Mouse (Mus musculus) ZHBTc4 (cell line): ENCODE results near the gene Ddx43.

ENCODE experiments used
- DNase-seq: peaks from one replicate; pipeline ENCODE4 v3.0.0-alpha.2; 2011; ENCODE audit warnings: low read depth, low spot score

Gene Ddx43

GRCm38 (mm10) chr9:78372827-78373504, 22.6 kb upstream of the Ddx43 start:
- DNase-seq, result no peak

GRCm38 (mm10) chr9:78374397-78374796, 21.2 kb upstream of the Ddx43 start:
- DNase-seq, result peak; percentile 87

- peak; percentile 96 for DNase-seq
Measured at GRCm38 (mm10) chr9:78374885-78375389, 20.6 kb upstream of the Ddx43 start.

- DNase-seq, result peak; percentile 69
Measured at GRCm38 (mm10) chr9:78375486-78375885, 20.1 kb upstream of the Ddx43 start.

- no peak for DNase-seq
Measured at GRCm38 (mm10) chr9:78377546-78377945, 18.0 kb upstream of the Ddx43 start.

GRCm38 (mm10) chr9:78378113-78378785, 17.3 kb upstream of the Ddx43 start, which contains the start of gene Ooep:
TSS of gene Ooep (minus strand) at chr9:78378725.
- DNase-seq, result no peak

- DNase-seq, result peak; percentile 87
Measured at GRCm38 (mm10) chr9:78385893-78386292, 9.7 kb upstream of the Ddx43 start.

- DNase-seq, result no peak
Measured at GRCm38 (mm10) chr9:78386947-78387346, 8.6 kb upstream of the Ddx43 start.

GRCm38 (mm10) chr9:78389981-78390380, 5.6 kb upstream of the Ddx43 start:
- DNase-seq, result peak; percentile 64

- DNase-seq, result no peak
Measured at GRCm38 (mm10) chr9:78393741-78394140, 1.8 kb upstream of the Ddx43 start.

- DNase-seq, result no peak
Measured at GRCm38 (mm10) chr9:78394602-78395001, 975 bp upstream of the Ddx43 start.

- DNase-seq, result no peak
Measured at GRCm38 (mm10) chr9:78395244-78395629, 340 bp upstream of the Ddx43 start.

GRCm38 (mm10) chr9:78396517-78396916, 940 bp downstream of the Ddx43 start:
- no peak for DNase-seq

- no peak for DNase-seq
Measured at GRCm38 (mm10) chr9:78400570-78400969, 5.0 kb downstream of the Ddx43 start.

- no peak for DNase-seq
Measured at GRCm38 (mm10) chr9:78401596-78401995, 6.0 kb downstream of the Ddx43 start.

- peak; percentile 39 for DNase-seq
Measured at GRCm38 (mm10) chr9:78427362-78427781, 31.8 kb downstream of the Ddx43 start.

- DNase-seq, result no peak
Measured at GRCm38 (mm10) chr9:78428185-78428584, 32.6 kb downstream of the Ddx43 start.

- DNase-seq, result no peak
Measured at GRCm38 (mm10) chr9:78428870-78429432, 33.4 kb downstream of the Ddx43 start.

- no peak for DNase-seq
Measured at GRCm38 (mm10) chr9:78429551-78429950, 34.0 kb downstream of the Ddx43 start.

GRCm38 (mm10) chr9:78430486-78430885, 34.9 kb downstream of the Ddx43 start:
- no peak for DNase-seq

- DNase-seq, result peak; percentile 37
Measured at GRCm38 (mm10) chr9:78432471-78432870, 36.9 kb downstream of the Ddx43 start.

GRCm38 (mm10) chr9:78439426-78439825, 43.8 kb downstream of the Ddx43 start:
- no peak for DNase-seq

- DNase-seq, result no peak
Measured at GRCm38 (mm10) chr9:78442237-78442578, 46.6 kb downstream of the Ddx43 start.
